Mouse (Mus musculus) CD8-positive naive resting alpha-beta T cell, adult 2 months (primary cell): Measurements from ENCODE around the gene Asb18.

Experiments used
- DNase-seq, 2 experiments: peaks; one replicate each; pipeline ENCODE4 v3.0.0; 2022; ENCODE audit warnings: low read depth in 2 of 2, low spot score in 2 of 2

Asb18 gene

GRCm38 (mm10) chr1:89902236-89902635 is 112.2 kb downstream of the Asb18 start:
- no peak for DNase-seq

- DNase-seq = no peak
These were observed 113.1 kb downstream of the Asb18 start for GRCm38 (mm10) chr1:89901381-89901780.
